Mouse (Mus musculus) 3T3-L1 (cell line): ENCODE results near the gene Slc6a9.

ENCODE experiments used
- DNase-seq: peaks from one replicate; pipeline ENCODE4 v3.0.0-alpha.2; 2015; ENCODE audit warnings: low read depth, low spot score

The Slc6a9 gene

GRCm38 (mm10) chr4:117912685-117913273 lies 78.5 kb downstream of the Slc6a9 start:
- peak; percentile 70 for DNase-seq

GRCm38 (mm10) chr4:117913421-117913820 lies 79.1 kb downstream of the Slc6a9 start:
- DNase-seq = peak; percentile 49

DNA sequence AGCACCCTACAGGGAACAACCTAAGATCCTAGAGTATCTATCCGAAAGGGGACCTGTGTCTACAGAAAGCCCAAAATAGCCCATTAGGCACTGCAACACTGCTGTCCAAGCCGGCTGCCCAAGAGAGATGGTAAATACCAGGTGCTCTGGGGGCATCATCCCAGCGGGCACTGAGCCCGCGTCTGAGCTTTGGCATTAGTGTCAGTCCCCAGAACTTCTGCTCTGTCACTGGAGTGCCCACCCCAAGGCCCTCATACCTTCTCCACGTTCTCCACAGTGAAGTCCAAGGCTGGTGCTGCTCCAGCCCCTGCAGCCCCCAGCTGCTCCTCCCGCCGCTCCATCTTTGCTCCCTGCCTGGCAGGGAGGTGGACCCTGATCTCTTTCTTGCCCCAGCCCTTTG lies 79.7 kb downstream of the Slc6a9 start:
- DNase-seq = no peak

DNA sequence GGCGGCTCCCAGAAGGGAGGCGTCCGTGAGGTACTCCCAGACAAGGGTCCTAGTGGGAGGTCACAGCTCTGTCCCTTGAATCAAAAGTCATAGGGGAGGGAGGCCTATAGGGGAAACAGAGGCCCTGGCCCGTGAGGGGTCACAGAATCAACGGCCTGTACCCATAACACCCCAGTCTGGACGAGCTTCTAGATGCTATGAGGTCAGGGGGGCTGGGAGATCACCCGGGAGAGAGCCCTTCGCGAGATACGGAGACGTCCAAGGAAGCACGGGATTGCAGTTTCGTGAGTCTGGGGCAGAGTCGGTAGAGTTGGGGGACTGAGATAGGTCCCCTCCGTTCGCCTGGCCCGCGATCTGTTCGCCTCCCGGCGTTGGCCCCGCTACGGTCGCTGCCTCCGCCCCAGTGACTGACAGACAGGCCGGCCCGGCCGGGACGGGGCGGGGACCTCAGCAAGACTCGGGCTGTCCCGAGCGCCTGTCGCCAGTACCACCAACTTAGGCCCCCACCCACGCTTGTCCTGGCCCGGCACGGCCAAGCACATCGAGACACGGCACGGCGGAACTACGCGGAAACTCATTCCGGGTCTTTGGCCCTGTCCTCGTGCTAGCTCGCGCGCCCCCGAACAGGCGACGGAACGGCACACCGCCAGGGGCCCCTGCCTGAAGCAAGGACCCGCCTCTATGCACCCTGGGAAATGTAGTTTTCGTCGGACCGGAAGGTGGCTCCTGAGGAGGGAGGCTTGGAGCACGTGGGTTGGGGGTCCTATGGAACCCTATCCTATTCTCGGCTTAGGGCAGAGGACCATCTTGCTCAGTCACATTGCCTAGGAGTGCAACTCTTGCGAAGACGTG lies 80.5 kb downstream of the Slc6a9 start, which contains the start of gene Ipo13:
Gene Ipo13, minus strand, starts transcription at position 409 of the 852 bp plus-strand sequence.
- peak; percentile 88 for DNase-seq

DNA sequence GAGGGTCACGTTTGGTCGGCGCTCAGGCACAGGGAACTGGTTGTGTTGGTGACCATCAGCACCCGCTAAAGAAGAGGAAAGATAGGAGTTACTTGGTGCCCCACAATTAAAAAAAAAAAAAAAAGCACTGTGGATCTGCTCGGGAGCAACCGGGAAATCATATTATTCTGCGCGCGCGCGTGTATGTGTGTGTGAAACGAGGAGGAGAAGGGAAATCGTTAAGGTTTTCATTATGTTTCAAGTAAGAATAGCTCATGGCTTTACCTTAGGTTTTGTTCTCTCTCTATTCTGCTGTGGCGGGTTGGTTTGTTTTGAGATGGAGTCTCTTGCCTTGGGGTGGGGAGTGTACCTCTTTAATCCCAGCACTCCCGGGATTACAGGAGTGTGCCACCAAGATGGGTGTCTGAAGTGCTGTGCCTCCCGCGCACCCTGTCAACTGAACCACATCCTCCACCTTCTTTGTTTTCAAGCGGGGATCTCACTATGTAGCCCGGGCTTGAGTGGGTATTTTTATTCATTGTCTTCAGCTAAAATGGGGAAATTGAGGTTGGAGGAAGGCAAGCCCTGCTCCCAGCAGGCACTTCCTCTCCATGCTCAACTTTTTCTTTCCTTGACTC lies 81.3 kb downstream of the Slc6a9 start:
- DNase-seq = peak; percentile 31

GRCm38 (mm10) chr4:117916386-117916785 lies 82.1 kb downstream of the Slc6a9 start:
- peak; percentile 47 for DNase-seq

- DNase-seq = no peak
Measured at GRCm38 (mm10) chr4:117917402-117917801, 83.1 kb downstream of the Slc6a9 start.

DNA sequence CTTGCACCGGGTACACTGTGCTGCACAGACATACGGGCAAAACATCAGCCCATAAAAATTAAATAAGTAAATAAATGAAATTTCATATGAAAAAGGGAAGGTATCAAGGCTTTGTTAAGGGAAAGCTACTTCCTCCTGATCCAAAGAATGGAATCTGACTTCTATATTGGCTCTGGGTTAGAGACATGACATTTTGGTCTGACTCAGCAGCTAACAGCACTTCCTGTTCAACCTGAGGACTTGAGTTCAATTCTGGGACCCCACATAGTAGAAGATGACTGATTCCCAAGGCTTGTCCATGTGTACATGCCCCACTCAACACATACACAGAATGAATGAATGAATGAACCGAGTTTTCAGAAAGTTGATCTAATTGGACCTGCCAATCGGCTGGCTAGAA lies 83.5 kb downstream of the Slc6a9 start:
- no peak for DNase-seq

DNA sequence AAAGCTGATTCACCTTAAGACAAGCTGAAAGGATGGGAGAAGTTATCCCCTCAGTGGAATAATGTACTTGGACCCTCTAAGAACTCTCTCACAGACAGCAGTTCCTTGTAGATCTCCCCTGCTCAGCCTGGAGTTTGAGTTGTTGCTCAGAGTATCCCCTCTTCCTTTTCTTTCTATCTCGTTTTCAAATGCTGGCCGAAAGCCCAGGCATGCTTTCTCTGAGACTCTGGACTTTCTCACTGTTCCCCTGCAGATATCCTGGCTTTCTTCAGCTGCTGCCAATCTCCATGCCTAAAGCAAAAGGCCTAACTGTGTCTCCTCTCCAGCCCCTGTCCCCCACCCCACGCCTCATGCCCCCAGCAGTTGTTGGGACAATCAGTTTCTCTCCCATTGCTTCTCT lies 84.0 kb downstream of the Slc6a9 start:
- DNase-seq = no peak

- no peak for DNase-seq
Measured at GRCm38 (mm10) chr4:117918762-117919161, 84.5 kb downstream of the Slc6a9 start.

- DNase-seq = no peak
Measured at GRCm38 (mm10) chr4:117921358-117921757, 87.1 kb downstream of the Slc6a9 start.

DNA sequence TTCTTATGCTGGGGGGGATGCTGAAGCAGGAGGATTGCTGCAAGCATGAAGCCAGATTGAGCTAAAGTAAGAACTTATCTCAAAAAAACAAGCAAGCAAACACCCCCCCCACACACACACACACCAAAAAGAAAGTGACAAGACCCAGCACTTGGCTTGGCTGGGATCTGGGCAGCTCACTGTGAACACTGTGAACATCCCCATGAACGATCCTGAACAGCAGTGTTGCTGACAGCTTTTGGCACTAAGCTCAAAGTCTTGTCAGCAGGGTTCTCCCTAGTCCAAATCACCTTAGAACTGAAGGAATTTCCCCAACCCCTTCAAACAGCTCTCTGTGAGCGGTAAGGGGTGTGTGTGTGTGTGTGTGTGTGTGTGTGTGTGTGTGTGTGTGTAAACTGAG lies 89.1 kb downstream of the Slc6a9 start:
- DNase-seq = no peak
